Mouse (Mus musculus): ENCODE measurements at regions not wholly inside any gene's neighbourhood (a gene's known extent, or its start where the extent isn't known, plus 50 kb on each side); places are given as distances from the start of the nearest gene placed in this dataset.

DNA sequence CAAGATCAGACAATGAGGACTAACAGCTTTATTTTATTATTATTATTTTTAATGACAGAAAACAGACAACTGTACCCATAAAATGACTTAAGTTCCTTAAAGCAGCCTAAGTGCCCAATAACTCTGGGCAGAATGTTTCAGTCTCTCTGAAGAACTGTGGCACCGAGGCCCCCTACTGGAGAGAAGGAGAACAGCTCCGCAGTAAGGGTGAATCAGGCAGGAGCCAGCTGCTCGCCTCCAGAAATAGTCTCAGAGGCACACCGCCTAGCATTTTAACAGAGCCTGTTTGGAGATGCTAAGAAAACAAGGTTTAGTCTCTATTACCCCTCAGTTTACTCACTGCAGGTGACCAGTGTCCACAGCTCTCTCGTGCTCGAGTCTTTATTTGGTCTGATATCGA lies 86.2 kb downstream of the Tbx4 start:
- no peak for TF ChIP-seq POLR2A (IDR thresholded peaks at IDR 0.05; ENCODE audit: extremely low read depth, insufficient read depth, low read length)
- TF ChIP-seq CTCF (IDR thresholded peaks at IDR 0.05; ENCODE audit: extremely low read depth, insufficient read depth, low read length): peak; percentile 84
